Mouse (Mus musculus): Measurements from ENCODE around the gene Gcm1. TPM values are rescaled to one million over a fixed set of nuclear protein-coding genes. Genes with fewer than 3 reads are reported as not detected.

Gene Gcm1
- polyA plus RNA-seq, 1 experiment from 2014 or later: 0.12 TPM

- H3K4me2 ChIP-seq: no peak overlapping the region
- H3K27me3 ChIP-seq (ENCODE audit: control insufficient read depth, insufficient read depth, low read length): no peaks in the 10 kb centered on the region
- H3K36me3 ChIP-seq (ENCODE audit: control insufficient read depth, insufficient read depth, low read length): peaks cover 5% of the 10 kb centered on the region; the same call in 1 of the 2 replicates
- no peak overlapping the region for H3K4me3 ChIP-seq (ENCODE audit: low read depth, low read length)
- no peaks in the 10 kb centered on the region for H3K4me1 ChIP-seq (ENCODE audit: control insufficient read depth, insufficient read depth, low read length)
- DNase-seq (ENCODE audit: low spot score, missing footprints) (no peak), ATAC-seq (ENCODE audit: low FRiP score) (no peak)
- H3K27ac ChIP-seq (ENCODE audit: low read depth, low read length): no peak overlapping the region
- 84% methylated on average over 5 of the region's 5 CpGs for WGBS
- H3K9me3 ChIP-seq (ENCODE audit: control insufficient read depth, low read length): no peaks in the 10 kb centered on the region; the same call in 1 of the 2 replicates
- H3K9ac ChIP-seq (ENCODE audit: low read length): no peak overlapping the region
Measured at GRCm38 (mm10) chr9:78100956-78101355, 49.2 kb downstream of the Gcm1 start.

- no peaks in the 10 kb centered on the region for H3K4me1 ChIP-seq (ENCODE audit: control insufficient read depth, insufficient read depth, low read length)
- ATAC-seq (ENCODE audit: low FRiP score): no peak
- no peaks in the 10 kb centered on the region for H3K27me3 ChIP-seq (ENCODE audit: control insufficient read depth, insufficient read depth, low read length)
- no peak overlapping the region for H3K4me2 ChIP-seq
- no peak overlapping the region for H3K4me3 ChIP-seq (ENCODE audit: low read depth, low read length)
- H3K36me3 ChIP-seq (ENCODE audit: control insufficient read depth, insufficient read depth, low read length): peaks cover 4% of the 10 kb centered on the region; the same call in 1 of the 2 replicates
- WGBS: 77% methylated on average over 4 of the region's 4 CpGs
- DNase-seq (ENCODE audit: low spot score, missing footprints): no peak
- no peak overlapping the region for H3K9ac ChIP-seq (ENCODE audit: low read length)
- no peak overlapping the region for H3K27ac ChIP-seq (ENCODE audit: low read depth, low read length)
- H3K9me3 ChIP-seq (ENCODE audit: control insufficient read depth, low read length): no peaks in the 10 kb centered on the region; the same call in 1 of the 2 replicates
Measured at GRCm38 (mm10) chr9:78101431-78101830, 49.7 kb downstream of the Gcm1 start.

- Histone ChIP-seq H3K27me3 (ENCODE audit: control insufficient read depth, insufficient read depth, low read length) (no peaks in the 10 kb centered on the region), H3K4me2 (no peak overlapping the region), H3K4me1 (ENCODE audit: control insufficient read depth, insufficient read depth, low read length) (no peaks in the 10 kb centered on the region), H3K27ac (ENCODE audit: low read depth, low read length) (no peak overlapping the region), H3K9me3 (ENCODE audit: control insufficient read depth, low read length) (no peaks in the 10 kb centered on the region), H3K9ac (ENCODE audit: low read length) (no peak overlapping the region), H3K4me3 (ENCODE audit: low read depth, low read length) (no peak overlapping the region), H3K36me3 (ENCODE audit: control insufficient read depth, insufficient read depth, low read length) (no peaks in the 10 kb centered on the region; the same call in 1 of the 2 replicates)
- no peak for ATAC-seq (ENCODE audit: low FRiP score)
- no peak for DNase-seq (ENCODE audit: low spot score, missing footprints)
- 89% methylated on average over 8 of the region's 8 CpGs for WGBS
Measured at GRCm38 (mm10) chr9:78103965-78104560, 52.3 kb downstream of the Gcm1 start.

- Histone ChIP-seq H3K36me3 (ENCODE audit: control insufficient read depth, insufficient read depth, low read length) (no peaks in the 10 kb centered on the region; the same call in 1 of the 2 replicates), H3K9ac (ENCODE audit: low read length) (no peak overlapping the region), H3K4me2 (no peak overlapping the region), H3K4me1 (ENCODE audit: control insufficient read depth, insufficient read depth, low read length) (no peaks in the 10 kb centered on the region), H3K27me3 (ENCODE audit: control insufficient read depth, insufficient read depth, low read length) (no peaks in the 10 kb centered on the region), H3K27ac (ENCODE audit: low read depth, low read length) (no peak overlapping the region), H3K4me3 (ENCODE audit: low read depth, low read length) (no peak overlapping the region), H3K9me3 (ENCODE audit: control insufficient read depth, low read length) (no peaks in the 10 kb centered on the region)
- 91% methylated on average over 6 of the region's 6 CpGs for WGBS
- ATAC-seq (ENCODE audit: low FRiP score) (no peak), DNase-seq (ENCODE audit: low spot score, missing footprints) (no peak)
Measured at GRCm38 (mm10) chr9:78104973-78105372, 53.2 kb downstream of the Gcm1 start.

GRCm38 (mm10) chr9:78105501-78105932 is 53.8 kb downstream of the Gcm1 start:
- Histone ChIP-seq H3K27ac (ENCODE audit: low read depth, low read length) (no peak overlapping the region), H3K9me3 (ENCODE audit: control insufficient read depth, low read length) (no peaks in the 10 kb centered on the region), H3K9ac (ENCODE audit: low read length) (no peak overlapping the region), H3K4me3 (ENCODE audit: low read depth, low read length) (no peak overlapping the region), H3K4me2 (no peak overlapping the region), H3K4me1 (ENCODE audit: control insufficient read depth, insufficient read depth, low read length) (no peaks in the 10 kb centered on the region), H3K36me3 (ENCODE audit: control insufficient read depth, insufficient read depth, low read length) (no peaks in the 10 kb centered on the region; the same call in 1 of the 2 replicates), H3K27me3 (ENCODE audit: control insufficient read depth, insufficient read depth, low read length) (no peaks in the 10 kb centered on the region)
- DNase-seq (ENCODE audit: low spot score, missing footprints): no peak
- WGBS: 85% methylated on average over 6 of the region's 6 CpGs
- no peak for ATAC-seq (ENCODE audit: low FRiP score)

- WGBS: 89% methylated on average over 4 of the region's 4 CpGs
- H3K36me3 ChIP-seq (ENCODE audit: control insufficient read depth, insufficient read depth, low read length): no peaks in the 10 kb centered on the region
- no peaks in the 10 kb centered on the region for H3K4me1 ChIP-seq (ENCODE audit: control insufficient read depth, insufficient read depth, low read length)
- ATAC-seq (ENCODE audit: low FRiP score) (no peak), DNase-seq (ENCODE audit: low spot score, missing footprints) (no peak)
- H3K27ac ChIP-seq (ENCODE audit: low read depth, low read length): no peak overlapping the region
- H3K4me2 ChIP-seq: no peak overlapping the region
- no peaks in the 10 kb centered on the region for H3K9me3 ChIP-seq (ENCODE audit: control insufficient read depth, low read length)
- no peaks in the 10 kb centered on the region for H3K27me3 ChIP-seq (ENCODE audit: control insufficient read depth, insufficient read depth, low read length)
- no peak overlapping the region for H3K4me3 ChIP-seq (ENCODE audit: low read depth, low read length)
- no peak overlapping the region for H3K9ac ChIP-seq (ENCODE audit: low read length)
Measured at GRCm38 (mm10) chr9:78106821-78107220, 55.1 kb downstream of the Gcm1 start.

GRCm38 (mm10) chr9:78107582-78107911 is 55.8 kb downstream of the Gcm1 start:
- Histone ChIP-seq H3K4me2 (peak overlapping the region; percentile 87), H3K4me1 (ENCODE audit: control insufficient read depth, insufficient read depth, low read length) (no peaks in the 10 kb centered on the region), H3K27me3 (ENCODE audit: control insufficient read depth, insufficient read depth, low read length) (no peaks in the 10 kb centered on the region), H3K36me3 (ENCODE audit: control insufficient read depth, insufficient read depth, low read length) (no peaks in the 10 kb centered on the region), H3K9me3 (ENCODE audit: control insufficient read depth, low read length) (no peaks in the 10 kb centered on the region), H3K4me3 (ENCODE audit: low read depth, low read length) (peak overlapping the region; percentile 82), H3K9ac (ENCODE audit: low read length) (peak overlapping the region; percentile 87), H3K27ac (ENCODE audit: low read depth, low read length) (no peak overlapping the region)
- WGBS: 26% methylated on average over 6 of the region's 6 CpGs
- ATAC-seq (ENCODE audit: low FRiP score) (no peak), DNase-seq (ENCODE audit: low spot score, missing footprints) (no peak)

- H3K4me2 ChIP-seq: peak overlapping the region; percentile 87
- DNase-seq (ENCODE audit: low spot score, missing footprints) (peak; percentile 98), ATAC-seq (ENCODE audit: low FRiP score) (peak; percentile 85)
- peak overlapping the region; percentile 82 for H3K4me3 ChIP-seq (ENCODE audit: low read depth, low read length)
- H3K9me3 ChIP-seq (ENCODE audit: control insufficient read depth, low read length): no peaks in the 10 kb centered on the region
- H3K27me3 ChIP-seq (ENCODE audit: control insufficient read depth, insufficient read depth, low read length): no peaks in the 10 kb centered on the region
- peak overlapping the region; percentile 87 for H3K9ac ChIP-seq (ENCODE audit: low read length)
- peak overlapping the region; percentile 77 for H3K27ac ChIP-seq (ENCODE audit: low read depth, low read length)
- no peaks in the 10 kb centered on the region for H3K36me3 ChIP-seq (ENCODE audit: control insufficient read depth, insufficient read depth, low read length)
- H3K4me1 ChIP-seq (ENCODE audit: control insufficient read depth, insufficient read depth, low read length): no peaks in the 10 kb centered on the region
- WGBS: under 1% methylated on average over 86 of the region's 88 CpGs
Measured at GRCm38 (mm10) chr9:78107912-78108795, 56.4 kb downstream of the Gcm1 start.

GRCm38 (mm10) chr9:78108796-78109239 is 57.1 kb downstream of the Gcm1 start, which contains the start of the genes Fbxo9 and Ick:
TSS of gene Fbxo9 (minus strand) at chr9:78109065.
TSS of gene Ick (plus strand) at chr9:78109192.
- no peaks in the 10 kb centered on the region; the same call in 1 of the 2 replicates for H3K4me1 ChIP-seq (ENCODE audit: control insufficient read depth, insufficient read depth, low read length)
- peak within 1 kb of the TSS; percentile 87 for H3K9ac ChIP-seq (ENCODE audit: low read length)
- peak within 1 kb of the TSS; percentile 82 for H3K4me3 ChIP-seq (ENCODE audit: low read depth, low read length)
- peak within 1 kb of the TSS; percentile 87 for H3K4me2 ChIP-seq
- under 1% methylated on average over 20 of the region's 20 CpGs for WGBS
- DNase-seq (ENCODE audit: low spot score, missing footprints): peak; percentile 98
- no peaks in the 10 kb centered on the region for H3K27me3 ChIP-seq (ENCODE audit: control insufficient read depth, insufficient read depth, low read length)
- no peaks in the 10 kb centered on the region for H3K36me3 ChIP-seq (ENCODE audit: control insufficient read depth, insufficient read depth, low read length)
- peak; percentile 92 for ATAC-seq (ENCODE audit: low FRiP score)
- no peaks in the 10 kb centered on the region for H3K9me3 ChIP-seq (ENCODE audit: control insufficient read depth, low read length)
- H3K27ac ChIP-seq (ENCODE audit: low read depth, low read length): peak within 1 kb of the TSS; percentile 77

Data from midbrain, embryonic 11.5 days (tissue).